Mouse (Mus musculus) ovary, adult 18-20 months (tissue): ENCODE results near the gene Olfr1080.
"Not testable (repeated sequence)": the region's sequence is repeated elsewhere in the genome, so short reads cannot be mapped to it uniquely, and the experiment has no call there.

Experiments
- DNase-seq: peaks from one replicate; pipeline ENCODE4 v3.0.0; 2022; ENCODE audit warnings: low spot score, mixed read lengths

The Olfr1080 gene

DNA sequence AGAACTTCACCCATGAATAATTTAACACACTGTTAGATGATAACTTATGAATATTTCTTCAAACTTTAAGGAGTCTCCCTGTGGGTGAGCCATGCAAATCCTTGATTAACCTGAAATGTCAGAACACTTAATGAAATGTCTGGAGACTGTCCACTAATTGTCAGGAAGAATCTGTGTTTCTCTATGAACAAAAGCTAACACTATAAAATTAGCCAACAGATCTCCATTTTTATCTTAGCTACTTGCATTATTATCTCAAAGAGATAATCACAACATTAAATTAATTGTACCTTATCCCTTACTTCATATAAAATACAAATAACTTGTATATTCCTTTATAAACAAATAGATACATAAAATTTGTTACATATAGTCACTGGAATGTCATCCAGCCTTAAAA lies at the start of gene Olfr1080:
Gene Olfr1080, minus strand, starts transcription at position 101 of the 400 bp plus-strand sequence.
- DNase-seq = not testable (repeated sequence)

DNA sequence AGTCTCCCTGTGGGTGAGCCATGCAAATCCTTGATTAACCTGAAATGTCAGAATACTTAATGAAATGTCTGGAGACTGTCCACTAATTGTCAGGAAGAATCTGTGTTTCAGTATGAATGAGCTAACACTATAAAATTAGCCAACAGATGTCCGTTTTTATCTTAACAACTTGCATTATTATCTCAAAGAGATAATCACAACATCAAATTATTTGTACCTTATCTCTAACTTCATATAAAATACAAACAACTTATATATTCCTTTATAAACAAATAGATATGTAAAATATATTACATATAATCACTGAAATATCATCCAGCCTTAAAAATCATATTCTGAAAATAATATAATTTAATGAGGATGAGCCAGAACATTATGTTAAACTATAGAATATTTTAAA lies 40.8 kb upstream of the Olfr1080 start, which contains the start of gene Olfr1082:
Gene Olfr1082, minus strand, starts transcription at position 101 of the 400 bp plus-strand sequence.
- not testable (repeated sequence) for DNase-seq

DNA sequence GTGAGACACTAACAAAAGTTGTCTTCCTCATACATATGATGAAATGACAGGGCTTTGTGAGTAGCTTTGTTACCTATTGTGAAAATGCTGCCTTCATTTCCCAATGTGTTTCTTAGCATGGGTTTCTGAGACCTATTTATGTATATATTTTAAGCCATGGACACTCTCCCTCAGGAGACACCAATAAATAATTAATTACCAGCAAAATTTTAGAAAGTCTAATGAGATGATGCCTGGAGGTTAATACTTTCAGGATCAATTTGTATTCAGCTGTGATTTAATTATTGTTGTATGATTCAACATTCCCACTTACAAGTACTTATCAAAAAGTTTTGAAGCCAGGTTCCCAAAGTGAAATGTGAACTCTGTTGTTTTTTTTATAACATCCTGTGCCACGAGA lies 15.7 kb downstream of the Olfr1080 start, which contains the start of gene Olfr1079:
Gene Olfr1079, minus strand, starts transcription at position 101 of the 400 bp plus-strand sequence.
- no peak for DNase-seq

DNA sequence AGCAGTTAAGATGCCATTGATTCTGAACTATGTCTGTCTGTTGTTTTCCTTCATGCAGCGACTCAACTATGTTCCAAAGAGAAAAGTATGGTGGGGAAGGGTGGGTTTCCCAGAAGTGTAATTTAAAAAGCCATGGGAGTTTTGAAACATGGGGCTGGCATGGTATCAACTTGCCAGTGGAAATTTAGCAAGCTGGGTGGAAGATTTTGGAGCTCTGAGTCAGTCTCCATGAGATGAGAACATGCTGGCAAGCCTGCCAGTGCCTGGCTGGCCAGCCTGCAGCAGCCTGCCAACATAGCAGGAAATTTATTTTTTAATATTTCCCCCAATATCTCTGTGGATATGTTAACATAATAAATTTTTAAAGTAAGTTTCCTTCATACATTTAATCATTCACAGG lies 27.0 kb downstream of the Olfr1080 start:
- no peak for DNase-seq

DNA sequence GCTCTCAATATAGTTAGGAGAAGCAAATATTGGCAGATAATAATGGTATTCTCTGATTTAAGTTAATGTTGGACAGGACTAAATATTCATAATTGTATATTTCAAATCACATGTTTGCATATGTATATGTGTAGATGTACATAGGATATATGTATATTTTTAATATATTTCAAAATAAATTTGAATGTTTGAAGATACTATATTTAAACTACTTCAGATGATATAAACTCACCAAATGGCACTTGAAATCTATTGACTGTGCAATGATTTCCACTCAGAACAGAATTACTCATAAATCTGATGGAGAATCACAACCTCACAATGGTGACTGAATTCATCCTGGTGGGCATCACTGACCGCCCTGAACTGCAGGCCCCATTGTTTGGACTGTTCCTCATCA lies 49.9 kb downstream of the Olfr1080 start, which contains the start of gene Olfr1076:
Gene Olfr1076, plus strand, starts transcription at position 301 of the 400 bp plus-strand sequence.
- no peak for DNase-seq
